Mouse (Mus musculus): ENCODE data around the gene P2ry2. TPM values are rescaled to one million over a fixed set of nuclear protein-coding genes. Genes with fewer than 3 reads are reported as not detected.

P2ry2 gene
- polyA plus RNA-seq, 2 experiments: 2.1 to 3.2 TPM

DNA sequence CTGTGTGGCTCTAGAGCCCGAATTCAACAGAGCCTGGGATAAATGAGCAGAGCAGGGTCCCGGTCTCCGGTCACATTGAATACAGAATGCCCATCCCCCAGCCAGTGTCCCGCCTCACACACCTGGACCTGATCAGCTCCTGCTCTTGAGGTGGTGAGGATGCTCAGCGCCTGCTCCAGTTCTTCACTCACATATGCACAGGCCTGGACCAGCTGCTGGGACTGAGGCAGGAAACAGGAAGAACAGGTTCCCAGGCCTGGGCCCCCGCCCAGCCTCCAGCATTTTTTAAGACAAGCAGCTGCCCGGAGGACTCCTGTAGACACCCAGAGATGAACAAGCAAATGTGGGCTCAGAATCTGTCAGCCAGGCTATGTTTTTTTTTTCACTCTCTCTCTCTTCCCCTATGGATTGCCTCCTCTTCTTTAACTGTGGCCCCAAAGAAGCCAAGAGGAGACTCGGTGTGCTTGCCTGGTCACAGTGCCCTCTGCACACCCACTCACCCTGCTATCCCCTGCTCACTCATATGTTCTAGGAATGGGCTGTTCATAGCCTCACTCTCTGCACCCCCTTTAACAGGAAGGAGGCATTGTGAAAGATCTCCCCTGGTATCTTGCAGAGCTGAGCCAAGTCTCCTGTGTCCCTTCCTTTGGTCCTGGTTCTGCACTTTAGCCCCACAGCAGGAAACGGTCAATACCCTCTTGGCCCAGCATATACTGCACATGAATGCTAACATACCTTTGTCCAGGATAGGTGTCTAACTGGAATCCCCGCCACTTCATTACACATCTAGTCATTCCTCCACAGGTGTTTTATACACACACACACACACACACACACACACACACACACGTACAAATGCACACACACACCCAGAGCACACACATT lies 9.0 kb downstream of the P2ry2 start:
- no peaks in the 10 kb centered on the region for H3K9me3 ChIP-seq (ENCODE audit: control insufficient read depth, low read length)
- no peaks in the 10 kb centered on the region for H3K36me3 ChIP-seq (ENCODE audit: control insufficient read depth, insufficient read depth, low read length)
- H3K27ac ChIP-seq (replicated peaks; ENCODE audit: low read depth, low read length): no peak overlapping the region
- peaks cover 6% of the 10 kb centered on the region for H3K4me1 ChIP-seq (ENCODE audit: control insufficient read depth, insufficient read depth, low read length)
- no peak overlapping the region for H3K9ac ChIP-seq (ENCODE audit: low read depth, low read length, severe bottlenecking)
- no peak overlapping the region for H3K4me3 ChIP-seq (replicated peaks; ENCODE audit: low read length)
- H3K4me2 ChIP-seq (replicated peaks; ENCODE audit: low read depth, low read length, severe bottlenecking): no peak overlapping the region
- DNase-seq (ENCODE audit: low spot score): peak; percentile 52
- 43% methylated on average over 11 of the region's 11 CpGs for WGBS
- TF ChIP-seq POLR2A (IDR thresholded peaks at IDR 0.05; ENCODE audit: borderline replicate concordance, extremely low read depth, insufficient read depth, insufficient read length): no peak
- ATAC-seq (ENCODE audit: low FRiP score, low read depth): no peak; the same call in 1 of the 2 replicates
- no peaks in the 10 kb centered on the region for H3K27me3 ChIP-seq (ENCODE audit: control insufficient read depth, insufficient read depth, low read length)

GRCm38 (mm10) chr7:101002274-101002673 lies 10.4 kb downstream of the P2ry2 start:
- Histone ChIP-seq H3K4me2 (replicated peaks; ENCODE audit: low read depth, low read length, severe bottlenecking) (no peak overlapping the region), H3K27ac (replicated peaks; ENCODE audit: low read depth, low read length) (no peak overlapping the region), H3K9me3 (ENCODE audit: control insufficient read depth, low read length) (no peaks in the 10 kb centered on the region), H3K27me3 (ENCODE audit: control insufficient read depth, insufficient read depth, low read length) (no peaks in the 10 kb centered on the region), H3K9ac (ENCODE audit: low read depth, low read length, severe bottlenecking) (no peak overlapping the region), H3K36me3 (ENCODE audit: control insufficient read depth, insufficient read depth, low read length) (no peaks in the 10 kb centered on the region), H3K4me1 (ENCODE audit: control insufficient read depth, insufficient read depth, low read length) (peaks cover 6% of the 10 kb centered on the region), H3K4me3 (replicated peaks; ENCODE audit: low read length) (no peak overlapping the region)
- TF ChIP-seq POLR2A (IDR thresholded peaks at IDR 0.05; ENCODE audit: borderline replicate concordance, extremely low read depth, insufficient read depth, insufficient read length): no peak
- DNase-seq (ENCODE audit: low spot score): no peak
- ATAC-seq (ENCODE audit: low FRiP score, low read depth): no peak
- WGBS: 73% methylated on average over 6 of the region's 6 CpGs

DNA sequence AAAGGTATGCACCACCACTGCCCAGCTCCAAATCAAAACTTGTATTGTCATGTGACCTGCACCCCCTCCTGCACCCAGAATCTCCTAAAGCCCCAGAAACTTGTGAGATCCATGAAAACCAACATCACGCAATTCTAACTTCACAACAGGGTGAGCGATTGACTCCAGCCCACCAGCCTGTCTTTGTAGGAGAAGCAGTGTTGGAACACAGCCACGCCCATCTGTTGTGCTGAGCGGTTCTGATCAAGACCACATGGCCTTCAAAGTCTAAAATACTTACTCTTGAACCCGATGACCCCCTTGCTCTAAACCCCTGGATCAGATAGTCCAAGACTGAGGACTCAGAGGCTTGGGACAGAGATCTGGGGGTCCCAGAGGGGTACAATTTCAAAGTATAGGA lies 13.0 kb downstream of the P2ry2 start:
- Histone ChIP-seq H3K4me1 (ENCODE audit: control insufficient read depth, insufficient read depth, low read length) (peaks cover 6% of the 10 kb centered on the region), H3K9ac (ENCODE audit: low read depth, low read length, severe bottlenecking) (no peak overlapping the region), H3K27ac (replicated peaks; ENCODE audit: low read depth, low read length) (no peak overlapping the region), H3K4me3 (replicated peaks; ENCODE audit: low read length) (no peak overlapping the region), H3K9me3 (ENCODE audit: control insufficient read depth, low read length) (no peaks in the 10 kb centered on the region), H3K4me2 (replicated peaks; ENCODE audit: low read depth, low read length, severe bottlenecking) (no peak overlapping the region), H3K36me3 (ENCODE audit: control insufficient read depth, insufficient read depth, low read length) (no peaks in the 10 kb centered on the region), H3K27me3 (ENCODE audit: control insufficient read depth, insufficient read depth, low read length) (no peaks in the 10 kb centered on the region)
- WGBS: 57% methylated on average over 5 of the region's 5 CpGs
- no peak for TF ChIP-seq POLR2A (IDR thresholded peaks at IDR 0.05; ENCODE audit: borderline replicate concordance, extremely low read depth, insufficient read depth, insufficient read length)
- DNase-seq (ENCODE audit: low spot score) (no peak), ATAC-seq (ENCODE audit: low FRiP score, low read depth) (no peak)

DNA sequence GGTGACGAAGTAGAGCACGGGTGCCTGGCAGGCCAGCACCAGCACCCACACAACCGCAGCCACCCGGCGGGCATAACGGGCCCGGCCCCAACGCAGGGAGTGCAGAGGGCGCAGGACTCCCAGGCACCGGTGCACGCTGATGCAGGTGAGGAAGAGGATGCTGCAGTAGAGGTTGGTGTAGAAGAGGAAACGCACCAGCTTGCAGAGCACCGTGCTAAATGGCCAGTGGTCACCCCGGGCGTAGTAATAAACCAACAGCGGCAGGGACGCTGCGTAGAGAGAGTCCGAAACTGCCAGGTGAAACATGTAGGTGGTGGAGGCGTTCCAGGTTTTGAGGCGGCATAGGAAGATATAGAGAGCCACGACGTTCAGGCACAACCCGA lies 14.1 kb downstream of the P2ry2 start:
- DNase-seq (ENCODE audit: low spot score) (no peak), ATAC-seq (ENCODE audit: low FRiP score, low read depth) (no peak)
- no peak overlapping the region for H3K9ac ChIP-seq (ENCODE audit: low read depth, low read length, severe bottlenecking)
- WGBS: 89% methylated on average over 24 of the region's 24 CpGs
- no peaks in the 10 kb centered on the region for H3K9me3 ChIP-seq (ENCODE audit: control insufficient read depth, low read length)
- no peak overlapping the region for H3K4me2 ChIP-seq (replicated peaks; ENCODE audit: low read depth, low read length, severe bottlenecking)
- H3K36me3 ChIP-seq (ENCODE audit: control insufficient read depth, insufficient read depth, low read length): no peaks in the 10 kb centered on the region
- H3K4me3 ChIP-seq (replicated peaks; ENCODE audit: low read length): no peak overlapping the region
- no peak for TF ChIP-seq POLR2A (IDR thresholded peaks at IDR 0.05; ENCODE audit: borderline replicate concordance, extremely low read depth, insufficient read depth, insufficient read length)
- peaks cover 3% of the 10 kb centered on the region for H3K4me1 ChIP-seq (ENCODE audit: control insufficient read depth, insufficient read depth, low read length)
- no peak overlapping the region for H3K27ac ChIP-seq (replicated peaks; ENCODE audit: low read depth, low read length)
- H3K27me3 ChIP-seq (ENCODE audit: control insufficient read depth, insufficient read depth, low read length): no peaks in the 10 kb centered on the region

GRCm38 (mm10) chr7:100997951-100998577 lies 14.6 kb downstream of the P2ry2 start:
- no peak for ATAC-seq (ENCODE audit: low FRiP score, low read depth)
- no peaks in the 10 kb centered on the region for H3K9me3 ChIP-seq (ENCODE audit: control insufficient read depth, low read length)
- no peaks in the 10 kb centered on the region for H3K36me3 ChIP-seq (ENCODE audit: control insufficient read depth, insufficient read depth, low read length)
- no peak overlapping the region for H3K4me3 ChIP-seq (replicated peaks; ENCODE audit: low read length)
- no peaks in the 10 kb centered on the region for H3K27me3 ChIP-seq (ENCODE audit: control insufficient read depth, insufficient read depth, low read length)
- no peak for TF ChIP-seq POLR2A (IDR thresholded peaks at IDR 0.05; ENCODE audit: borderline replicate concordance, extremely low read depth, insufficient read depth, insufficient read length)
- no peak overlapping the region for H3K4me2 ChIP-seq (replicated peaks; ENCODE audit: low read depth, low read length, severe bottlenecking)
- no peaks in the 10 kb centered on the region for H3K4me1 ChIP-seq (ENCODE audit: control insufficient read depth, insufficient read depth, low read length)
- DNase-seq (ENCODE audit: low spot score): no peak
- no peak overlapping the region for H3K9ac ChIP-seq (ENCODE audit: low read depth, low read length, severe bottlenecking)
- WGBS: 84% methylated on average over 31 of the region's 31 CpGs
- no peak overlapping the region for H3K27ac ChIP-seq (replicated peaks; ENCODE audit: low read depth, low read length)

All from limb, embryonic 14.5 days (tissue).